In genomic region chr5:52461434-52462124, GRCm38 (mm10) we compare ENCODE assay signal across 25 mouse cellular contexts. TPM values are rescaled to one million over a fixed set of nuclear protein-coding genes. Genes with fewer than 3 reads are reported as not detected.
"Had no signal": no experiment of that assay in that cellular context is flagged by ENCODE, and none has a peak within 500 bp of the region (broad histone marks: within the 10 kb centered on the region; RNA-seq: fewer than 3 reads in every experiment).

No protein-coding gene starts in this region.

- H3K27ac ChIP-seq: heart, adult 2 months; heart, embryonic 13.5 days; heart, embryonic 15.5 days; hindbrain, embryonic 10.5 days; hindbrain, embryonic 12.5 days; hindbrain, embryonic 14.5 days; intestine, embryonic 15.5 days; layer of hippocampus, adult 2 months; limb, embryonic 13.5 days; limb, embryonic 15.5 days had no signal

- H3K4me2 ChIP-seq: heart, embryonic 11.5 days; heart, embryonic 13.5 days; heart, embryonic 15.5 days; hindbrain, embryonic 12.5 days; hindbrain, embryonic 14.5 days; intestine, embryonic 15.5 days; limb, embryonic 13.5 days; limb, embryonic 15.5 days had no signal

- H3K4me1 ChIP-seq: hindbrain, embryonic 10.5 days; hindbrain, embryonic 12.5 days; intestine, embryonic 15.5 days; limb, embryonic 13.5 days; limb, embryonic 15.5 days had no signal

- H3K9ac ChIP-seq: heart, embryonic 13.5 days; heart, embryonic 15.5 days; hindbrain, embryonic 12.5 days; hindbrain, embryonic 14.5 days; intestine, embryonic 15.5 days; limb, embryonic 13.5 days; limb, embryonic 15.5 days had no signal

- ATAC-seq: hindbrain, embryonic 16.5 days; inflammation-experienced regulatory T-cells, adult 6 months; intestine, embryonic 15.5 days; intestine, postnatal 0 days had no signal

- H3K36me3 ChIP-seq: heart, embryonic 13.5 days; heart, embryonic 15.5 days; hindbrain, embryonic 10.5 days; hindbrain, embryonic 12.5 days; intestine, embryonic 15.5 days; limb, embryonic 13.5 days; limb, embryonic 15.5 days had no signal

- DNase-seq: gastrocnemius, postnatal 25 days; heart, adult 11 months; heart, adult 2 months; heart, postnatal 14 days; heart, postnatal 36 days; kidney, adult 18-20 months; kidney, adult 8-10 months; kidney, postnatal 10 days; kidney, postnatal 25 days; kidney, postnatal 4 days; layer of hippocampus, postnatal 36 days; left cerebral cortex, postnatal 4 days had no signal

- H3K4me3 ChIP-seq: heart, adult 2 months; heart, embryonic 13.5 days; heart, embryonic 15.5 days; hindbrain, embryonic 10.5 days; hindbrain, embryonic 12.5 days; intestine, embryonic 15.5 days; layer of hippocampus, adult 2 months; limb, embryonic 13.5 days; limb, embryonic 15.5 days had no signal

- H3K27me3 ChIP-seq: heart, embryonic 13.5 days; heart, embryonic 15.5 days; hindbrain, embryonic 12.5 days; intestine, embryonic 15.5 days; limb, embryonic 13.5 days; limb, embryonic 15.5 days had no signal

- H3K9me3 ChIP-seq: intestine, embryonic 15.5 days had no signal

RNA-seq across cellular contexts. Expression of gene Ccdc149, which starts 9.7 kb away (rescaled TPM):
- polyA plus RNA-seq: inflammation-experienced regulatory T-cells, adult 6 months had no signal
